Mouse (Mus musculus) E14TG2a.4 (cell line): Measurements from ENCODE around the gene Zfpl1.

Experiments
- CTCF ChIP-seq: conservative IDR thresholded peaks from 2 replicates; pipeline ENCODE4 v1.5.1; 2014; ENCODE audit warnings: low read length
- NANOG ChIP-seq: IDR thresholded peaks from 2 replicates; pipeline ENCODE4 v1.6.1; 2014; ENCODE audit warnings: borderline replicate concordance, low read length, mixed read lengths
- POU5F1 ChIP-seq: IDR thresholded peaks from 2 replicates; pipeline ENCODE4 v1.6.1; 2014; ENCODE audit warnings: low read length, borderline replicate concordance

- TF ChIP-seq CTCF = no peak
- no peak for TF ChIP-seq NANOG
- TF ChIP-seq POU5F1 = no peak
Observed at GRCm38 (mm10) chr19:6127760-6128341, 43.1 kb upstream of the Zfpl1 start, which contains the start of gene Snx15.
